Mouse (Mus musculus) neural tube, embryonic 10.5 days (tissue): ENCODE results near the gene Tectb.
"Not testable (repeated sequence)": the region's sequence is repeated elsewhere in the genome, so short reads cannot be mapped to it uniquely, and the experiment has no call there.

Source experiments
- DNase-seq: peaks from one replicate; pipeline ENCODE4 v3.0.0-alpha.2; 2017; ENCODE audit warnings: low spot score; ENCODE audit errors: extremely low spot score

Tectb gene

DNA sequence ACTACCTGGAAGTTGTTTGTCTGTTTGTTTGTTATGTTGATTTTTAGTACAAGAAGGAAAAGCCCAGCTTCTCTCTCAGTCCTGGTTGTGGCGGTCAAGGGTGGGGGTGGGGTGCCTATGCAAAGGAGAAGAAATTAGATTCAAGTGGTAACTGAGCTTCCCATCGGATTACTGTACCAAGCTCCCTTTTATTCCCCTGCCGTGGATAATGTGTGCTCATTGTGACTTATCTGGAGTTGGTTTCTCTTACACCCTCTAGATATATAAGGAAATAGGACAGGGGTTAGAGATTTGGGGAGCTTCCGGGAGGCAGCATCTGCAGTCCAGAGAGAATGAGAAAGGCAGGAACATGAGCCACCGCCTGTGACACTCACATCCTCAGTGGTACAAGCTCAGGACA, at the start of gene Tectb:
Tectb (plus strand) TSS at position 301 of the 400 bp plus-strand sequence.
- no peak for DNase-seq

DNA sequence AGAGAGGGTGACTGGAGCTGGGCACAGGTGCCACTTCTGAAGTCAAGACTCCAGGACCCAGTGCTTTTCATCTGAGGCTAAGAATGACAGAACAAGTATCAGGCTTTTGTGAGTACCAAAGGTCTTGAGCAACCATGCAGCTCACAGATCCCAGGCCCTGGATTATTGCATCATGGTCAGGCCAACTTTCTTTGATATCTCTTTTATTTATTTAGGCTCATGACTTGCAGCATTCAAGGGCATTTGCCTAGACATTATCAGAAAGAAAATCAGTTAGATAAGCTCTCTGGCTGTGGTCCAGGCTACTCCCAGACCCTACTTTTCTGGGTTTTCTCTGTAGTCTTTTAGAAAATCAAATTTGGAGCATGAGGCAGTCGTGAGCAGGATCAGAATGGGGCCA, 48.8 kb upstream of the Tectb start:
- DNase-seq, result no peak

DNA sequence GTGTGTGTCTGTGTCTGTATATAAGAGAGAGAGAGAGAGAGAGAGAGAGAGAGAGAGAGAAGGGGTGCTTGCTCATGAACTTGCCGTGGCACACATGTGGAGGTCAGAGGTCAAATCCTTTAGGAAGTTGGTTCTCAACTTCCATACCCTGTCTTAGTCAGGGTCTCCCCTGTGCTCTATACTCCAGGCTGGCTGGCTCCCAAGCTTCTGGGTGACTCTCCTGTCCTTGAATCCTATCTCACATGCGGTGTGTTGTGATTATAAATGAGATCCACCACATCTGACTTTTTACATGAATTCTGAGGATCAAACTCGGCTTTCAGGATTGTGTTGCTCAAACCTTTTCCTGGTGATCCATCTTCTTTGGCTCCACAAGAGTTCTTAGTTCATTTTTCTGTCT, 48.1 kb upstream of the Tectb start:
- DNase-seq, result no peak

- DNase-seq, result no peak
These were observed 46.0 kb upstream of the Tectb start for GRCm38 (mm10) chr19:55134521-55134920.

DNA sequence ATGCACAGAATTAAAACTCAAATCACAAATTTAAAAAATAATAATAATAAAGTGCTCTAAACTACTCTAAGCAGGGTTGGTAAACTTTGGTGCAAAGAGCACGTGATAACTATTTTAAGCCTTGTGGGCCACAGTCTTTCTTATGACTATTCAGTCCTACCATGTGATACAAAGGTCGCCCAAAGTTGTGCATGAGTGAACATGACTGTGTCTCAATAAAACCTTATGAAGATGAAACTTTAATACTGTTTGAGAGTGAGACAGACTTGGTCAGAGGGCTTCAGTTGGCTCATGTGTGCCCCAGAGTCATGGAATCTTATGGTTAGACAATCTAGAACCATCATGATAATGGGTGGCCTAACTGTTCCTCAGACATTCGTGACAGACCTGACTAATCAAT, 44.6 kb upstream of the Tectb start:
- DNase-seq, result no peak

DNA sequence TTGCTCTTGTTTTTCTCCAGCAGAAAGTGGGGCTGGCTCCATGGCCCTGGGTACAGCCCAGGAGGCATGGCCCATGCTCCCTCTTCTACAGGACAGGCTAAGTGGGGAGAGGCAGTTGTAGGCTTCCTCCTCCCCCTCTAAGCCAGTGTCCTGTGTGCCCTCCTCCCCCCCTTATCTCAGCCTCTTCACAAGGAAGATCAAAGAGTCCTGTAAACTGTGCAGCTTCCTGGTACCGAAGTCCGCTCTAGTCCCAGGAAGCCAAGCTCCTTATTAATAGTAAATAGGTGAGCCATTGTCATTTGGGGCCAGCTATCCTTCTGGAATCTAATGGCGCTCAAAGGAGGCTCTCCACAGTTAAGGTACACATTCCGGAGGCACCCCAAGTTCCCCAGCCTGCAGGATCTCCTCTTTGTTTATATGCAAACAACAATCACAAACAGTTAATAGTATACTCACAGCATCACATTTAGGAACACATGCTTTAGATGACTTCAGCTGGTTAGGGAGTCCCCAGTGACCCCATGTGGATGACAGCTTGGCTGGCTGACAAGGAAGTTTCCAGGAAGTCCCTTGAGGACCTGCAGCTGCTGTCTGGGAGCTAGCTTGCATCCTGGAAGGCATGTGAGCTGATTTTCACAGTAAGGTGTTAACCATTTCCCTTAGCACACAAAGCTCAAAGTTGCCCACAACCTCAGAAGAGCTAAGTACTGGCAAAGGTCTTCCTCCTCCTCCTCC, 43.7 kb upstream of the Tectb start:
- no peak for DNase-seq

- no peak for DNase-seq
These were observed 42.6 kb upstream of the Tectb start for GRCm38 (mm10) chr19:55137884-55138283.

GRCm38 (mm10) chr19:55138506-55138905, 42.0 kb upstream of the Tectb start:
- no peak for DNase-seq

- DNase-seq, result no peak
These were observed 41.2 kb upstream of the Tectb start for GRCm38 (mm10) chr19:55139301-55139700.

DNA sequence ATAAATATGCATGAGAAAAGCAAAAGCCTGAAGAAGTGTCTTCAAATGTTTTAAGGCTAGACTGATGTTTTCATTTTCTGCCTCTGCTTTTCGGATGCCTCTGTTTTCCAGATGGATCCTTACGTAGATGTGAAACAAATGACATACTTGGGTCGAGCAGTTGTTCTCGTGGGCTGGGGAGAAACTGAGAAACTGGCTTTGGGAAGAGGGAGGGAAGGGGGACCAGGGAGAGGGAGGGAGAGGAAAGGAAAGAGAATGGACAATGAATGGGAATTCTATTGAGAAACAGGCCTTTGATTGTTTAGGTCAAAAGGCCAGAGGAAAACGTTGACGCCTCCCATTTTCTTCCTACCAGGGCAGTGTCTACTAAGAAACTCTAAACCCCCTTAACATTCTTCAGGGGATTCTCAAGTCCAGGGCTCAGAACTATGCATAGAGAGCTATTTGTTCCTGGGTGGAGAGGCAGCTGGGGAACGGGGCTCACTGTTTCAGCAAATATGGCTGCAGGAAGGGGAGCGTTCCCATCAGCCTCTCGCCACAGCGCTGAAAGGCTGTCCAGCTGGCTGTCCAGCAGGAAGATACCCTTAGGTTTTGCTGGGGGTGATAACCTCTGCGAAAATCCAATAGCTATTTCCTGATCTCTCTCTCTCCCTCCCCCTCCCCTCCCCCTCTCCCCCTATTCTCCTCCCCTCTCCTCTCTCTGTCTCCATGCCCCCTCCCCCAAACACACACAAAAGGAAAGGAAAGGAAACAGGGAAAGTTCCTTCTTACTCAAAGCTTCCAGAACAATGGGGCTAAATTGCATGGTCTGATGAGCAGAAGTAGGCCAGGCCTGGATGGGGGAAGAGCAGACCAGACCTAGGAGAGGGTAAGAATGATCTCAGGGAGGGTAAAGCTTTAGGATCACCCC, 36.9 kb upstream of the Tectb start:
- DNase-seq, result peak; percentile 53

DNA sequence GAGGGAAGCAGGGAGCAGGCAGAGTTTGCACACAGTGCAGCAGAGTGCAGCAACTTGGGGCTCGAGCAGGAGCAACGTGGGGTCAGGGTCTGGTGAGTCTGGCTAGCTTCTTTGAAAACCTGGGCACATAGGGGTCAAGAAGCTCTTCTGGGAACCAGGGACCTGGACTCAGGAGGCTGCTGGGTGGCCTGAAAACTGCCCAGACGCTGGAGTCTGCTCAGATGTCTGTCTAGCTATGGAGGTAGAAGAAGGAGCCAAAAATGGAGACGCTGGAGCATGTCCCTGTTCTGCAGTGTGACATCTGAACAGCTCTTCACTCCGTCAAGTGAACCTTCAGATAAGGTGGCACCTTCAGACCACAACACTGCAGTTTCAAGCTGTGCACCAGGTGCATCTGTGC, 35.8 kb upstream of the Tectb start:
- no peak for DNase-seq

- DNase-seq, result no peak
These were observed 35.4 kb upstream of the Tectb start for GRCm38 (mm10) chr19:55145136-55145535.

DNA sequence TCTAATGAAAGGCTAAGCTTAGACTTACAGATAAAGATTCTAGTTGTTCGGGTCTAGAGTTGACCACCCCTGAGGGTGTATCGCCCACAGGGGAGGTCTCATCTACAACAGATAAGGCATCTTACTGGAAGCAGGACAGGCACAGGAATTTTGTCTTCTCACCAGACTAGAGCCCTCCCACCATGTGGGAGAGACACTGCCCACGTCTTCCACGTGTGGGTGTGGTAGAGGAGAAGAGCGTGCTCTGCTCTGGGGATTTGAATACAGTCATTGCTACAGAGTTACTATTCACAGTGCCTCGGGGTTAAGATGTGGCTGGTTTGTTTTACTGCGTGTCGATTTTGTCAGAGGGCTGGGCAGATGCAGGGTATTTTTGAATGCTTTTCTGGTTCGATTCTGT, 33.0 kb upstream of the Tectb start:
- DNase-seq, result no peak

- no peak for DNase-seq
These were observed 32.4 kb upstream of the Tectb start for GRCm38 (mm10) chr19:55148109-55148508.

DNA sequence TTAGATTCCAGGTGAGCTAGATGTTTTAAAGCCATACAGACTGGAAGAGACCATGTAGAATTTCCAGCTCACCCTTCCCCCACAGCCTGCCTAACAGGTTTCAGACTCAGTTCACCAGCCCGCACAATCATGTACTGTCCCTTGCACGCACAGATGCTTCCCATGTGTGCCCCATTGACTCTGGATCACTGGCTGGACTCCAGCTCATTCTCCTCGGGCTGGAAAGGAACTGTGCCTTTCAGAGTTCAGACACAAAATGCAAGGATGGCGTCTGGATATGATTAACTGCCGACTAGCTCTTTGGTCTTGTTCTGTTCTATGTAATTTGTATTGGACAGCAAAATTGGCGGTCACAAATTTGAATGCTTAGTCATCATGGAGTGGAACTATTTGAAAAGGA, 30.9 kb upstream of the Tectb start:
- no peak for DNase-seq

DNA sequence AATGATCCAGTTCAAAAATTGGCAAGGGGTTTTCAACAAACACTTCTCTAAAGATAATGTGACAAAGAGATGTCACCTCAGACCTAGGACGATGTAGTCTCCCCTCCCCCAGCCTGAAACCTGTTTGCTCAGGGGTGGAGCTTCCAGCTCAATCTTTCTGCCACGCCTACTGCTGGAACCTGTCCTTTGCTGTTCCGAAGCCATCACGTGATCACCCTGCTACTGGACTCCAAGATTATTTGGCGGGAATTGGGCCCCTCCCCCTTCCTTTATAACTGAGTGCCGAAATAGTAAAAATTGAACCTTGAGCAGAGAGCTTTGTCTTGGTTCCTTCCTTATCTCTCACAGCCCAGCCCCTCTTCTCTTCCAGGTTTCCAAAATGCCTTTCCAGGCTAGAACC, 28.3 kb upstream of the Tectb start:
- not testable (repeated sequence) for DNase-seq

- no peak for DNase-seq
These were observed 27.6 kb upstream of the Tectb start for GRCm38 (mm10) chr19:55152983-55153382.

GRCm38 (mm10) chr19:55157029-55157428, 23.5 kb upstream of the Tectb start:
- DNase-seq, result no peak

GRCm38 (mm10) chr19:55158606-55159005, 21.9 kb upstream of the Tectb start:
- DNase-seq, result no peak

GRCm38 (mm10) chr19:55159826-55160225, 20.7 kb upstream of the Tectb start:
- no peak for DNase-seq

DNA sequence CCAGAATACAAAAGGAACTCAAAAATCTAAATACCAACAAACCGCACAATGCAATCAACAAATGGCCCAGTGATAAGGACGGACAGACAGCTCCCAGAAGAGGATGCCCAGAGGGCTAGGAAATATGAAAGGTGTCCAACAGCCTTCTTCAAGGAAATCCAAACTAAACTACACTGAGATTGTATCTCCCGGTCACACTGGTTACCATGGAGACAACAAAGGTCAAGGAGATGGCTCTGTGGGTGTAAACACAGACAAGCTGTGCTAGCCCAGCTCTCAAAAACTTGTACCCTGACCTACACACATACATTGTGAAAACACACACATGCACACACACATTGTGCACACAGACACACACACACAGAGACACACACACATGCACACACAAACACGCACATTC, 18.3 kb upstream of the Tectb start:
- DNase-seq, result no peak

GRCm38 (mm10) chr19:55164162-55164561, 16.4 kb upstream of the Tectb start:
- DNase-seq, result no peak
